Mouse (Mus musculus) left cerebral cortex, postnatal 14 days (tissue): ENCODE measurements at regions not wholly inside any gene's neighbourhood (a gene's known extent, or its start where the extent isn't known, plus 50 kb on each side); places are given as distances from the start of the nearest gene placed in this dataset.
"Not testable (repeated sequence)": the region's sequence is repeated elsewhere in the genome, so short reads cannot be mapped to it uniquely, and the experiment has no call there.

Experiments used
- DNase-seq, 2 experiments: peaks; one replicate each; pipeline ENCODE4 v3.0.0; 2021 to 2022; ENCODE audit warnings: low spot score in 2 of 2, mixed read lengths in 1 of 2
- intact Hi-C: fragments of 180-260 bp; cut with DNase I; formaldehyde crosslinking; loops from one replicate; pipeline ENCODE4 v1.15.1; 2025

DNA sequence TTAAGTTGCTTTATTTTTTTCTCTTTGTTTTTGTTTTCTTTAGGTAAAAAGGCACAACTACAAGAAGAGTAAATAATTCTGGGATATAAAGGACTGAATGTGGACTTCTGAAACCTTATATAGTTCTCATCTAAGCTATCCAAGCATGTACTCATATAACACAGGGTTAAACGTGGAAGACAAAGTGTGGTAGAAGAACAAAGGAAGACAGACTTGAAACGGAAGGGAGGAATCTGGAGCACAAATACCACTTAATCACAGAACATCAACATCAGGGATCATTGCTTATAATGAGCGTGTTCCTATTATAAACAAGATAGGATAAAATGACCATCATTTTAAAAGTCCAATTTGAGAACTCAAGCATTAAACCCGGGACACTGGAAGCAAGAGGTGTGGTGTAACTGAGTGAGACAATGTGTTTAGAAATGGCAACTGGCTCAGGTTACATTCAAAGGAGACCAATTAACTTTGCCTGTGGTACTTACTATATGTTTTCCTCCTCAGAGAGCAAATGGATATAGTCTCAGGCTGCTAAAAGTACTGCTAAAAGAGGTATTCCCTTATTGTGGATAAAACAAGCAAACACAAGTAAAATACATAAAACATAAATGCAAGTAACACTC, 96.1 kb upstream of the Hdgfl1 start:
- no peak for DNase-seq
- intact Hi-C loops = no loop called here

DNA sequence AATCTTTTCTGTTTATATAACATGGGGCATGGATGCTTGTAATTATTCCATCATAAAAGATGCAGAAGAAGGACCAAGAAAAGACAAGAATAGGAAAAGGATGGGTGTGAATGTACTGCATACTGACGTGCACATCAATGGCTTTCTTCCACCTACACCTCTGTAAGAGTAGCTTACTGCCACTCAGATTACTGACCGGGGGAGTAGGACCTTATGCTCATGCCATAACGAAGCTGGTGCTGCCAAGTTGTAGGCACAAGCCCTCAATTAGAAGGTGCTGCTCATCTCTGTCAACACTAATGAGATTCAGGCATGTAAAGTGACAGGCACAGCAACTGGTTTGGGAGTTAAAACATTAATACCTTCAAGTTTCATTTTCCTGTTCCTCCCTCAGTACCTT, 97.8 kb upstream of the Hdgfl1 start:
- intact Hi-C loops = no loop called here
- DNase-seq = no peak

DNA sequence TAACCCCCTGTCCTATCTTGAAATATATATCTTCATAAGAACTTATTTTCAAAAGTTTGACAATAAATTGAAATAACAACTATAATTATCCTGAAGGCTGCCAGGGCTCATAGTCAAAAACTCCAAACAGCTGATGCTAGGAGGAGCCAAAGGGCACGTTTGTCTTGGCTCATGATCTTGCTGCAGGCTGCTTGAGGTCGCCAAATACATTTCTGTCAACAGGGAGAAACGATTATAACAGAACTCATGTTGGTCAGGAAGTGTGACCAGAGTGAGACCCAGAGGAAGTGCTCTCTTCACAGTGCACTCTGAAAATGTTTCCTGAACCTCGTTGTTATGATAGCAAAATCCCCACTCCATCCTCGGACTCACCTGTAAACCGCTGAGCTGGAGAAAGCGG, 140.9 kb upstream of the Prl start:
- no peak for DNase-seq
- intact Hi-C loops = no loop called here

DNA sequence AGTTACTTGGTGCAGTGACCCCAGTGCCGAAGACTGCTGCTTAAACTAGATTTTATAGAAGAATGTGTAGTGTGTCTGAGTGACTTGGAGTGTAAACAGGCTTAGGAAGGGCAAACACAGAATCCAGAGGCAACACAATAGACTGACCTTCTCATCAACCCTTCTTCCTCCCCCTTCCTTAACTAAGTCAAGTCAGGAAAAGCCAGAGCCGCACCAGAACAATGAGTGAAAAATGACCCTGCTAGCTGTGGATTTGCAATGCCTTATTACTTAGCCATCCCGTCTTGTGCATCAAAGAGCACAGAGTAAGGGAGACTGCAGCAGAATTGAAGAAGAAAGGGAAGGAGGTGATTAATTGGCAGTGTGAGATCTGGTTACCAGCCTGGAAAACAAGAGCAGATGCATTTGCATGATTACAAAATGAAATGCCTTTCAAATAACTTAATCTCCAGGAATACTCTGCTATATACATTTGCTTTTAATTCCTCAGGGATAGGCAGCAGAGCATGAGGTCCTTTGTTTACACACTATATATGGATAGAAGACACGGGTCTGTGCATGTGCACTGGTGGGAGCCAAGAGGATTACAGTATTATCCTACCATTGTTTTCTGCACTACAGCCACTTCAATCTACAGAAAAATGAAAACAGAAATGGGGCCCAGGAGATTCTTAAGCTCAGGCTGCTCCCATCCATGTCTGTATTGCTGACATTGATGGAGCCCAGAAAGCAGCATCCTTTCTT, 124.5 kb upstream of the Prl start:
- DNase-seq = no peak
- intact Hi-C loops = no loop called here

DNA sequence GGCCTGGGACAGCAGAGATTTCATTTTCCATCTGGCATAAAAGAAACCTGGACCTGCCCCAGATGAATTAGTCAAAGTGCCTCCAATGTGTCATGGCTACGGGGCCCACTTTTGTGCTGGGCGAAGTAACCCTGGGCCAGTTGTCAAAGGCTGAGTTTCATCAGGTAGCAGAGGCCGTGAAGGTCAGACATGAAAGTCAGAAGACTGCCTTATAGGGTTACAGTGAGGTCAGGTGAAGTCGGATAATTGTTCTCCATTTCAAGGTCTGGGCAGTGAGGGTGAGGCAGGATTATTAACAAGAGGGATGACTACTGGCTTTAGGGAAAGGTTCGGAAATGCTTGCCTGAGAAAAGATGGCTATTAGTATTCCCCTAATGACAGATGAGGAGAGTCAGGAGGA, 123.5 kb upstream of the Prl start:
- DNase-seq = no peak
- intact Hi-C loops = no loop called here

DNA sequence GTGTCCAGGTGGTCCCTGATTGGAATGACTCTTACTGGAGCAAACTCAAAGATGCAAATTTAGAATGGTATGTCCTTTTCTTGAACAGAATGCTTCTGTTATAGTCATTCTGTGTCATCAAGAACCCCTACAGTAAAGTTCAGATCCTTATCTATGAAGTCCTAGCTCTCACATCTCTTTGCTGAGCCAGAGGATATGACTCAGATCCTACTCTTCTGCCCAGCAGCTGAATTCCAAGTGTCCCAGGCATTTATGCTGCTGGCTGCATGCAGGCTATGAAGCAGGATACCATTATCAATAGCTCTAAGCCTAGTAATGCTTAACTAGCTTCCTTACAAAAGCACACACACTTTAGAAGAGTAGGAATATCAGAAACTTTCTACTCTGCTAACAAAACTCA, 116.9 kb upstream of the Prl start:
- intact Hi-C loops = no loop called here
- no peak for DNase-seq

DNA sequence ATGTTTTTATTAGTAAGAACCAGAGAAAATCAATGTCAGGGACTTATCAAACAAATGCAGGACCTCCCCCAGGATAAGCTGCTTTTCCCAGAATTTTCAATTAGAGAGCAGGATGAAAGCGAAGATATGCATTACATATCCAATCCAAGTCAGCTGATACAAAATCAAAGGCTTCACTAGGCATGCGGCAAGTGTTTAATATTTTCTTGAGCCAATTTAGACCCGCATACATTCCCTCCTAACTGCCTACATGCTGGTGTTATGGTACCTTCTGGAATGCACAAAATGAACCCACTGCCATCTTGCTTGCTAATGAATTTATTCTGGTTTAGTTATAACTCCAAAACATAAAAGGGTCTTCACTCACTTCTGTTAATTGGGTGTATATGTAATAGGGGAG, 112.9 kb upstream of the Prl start:
- intact Hi-C loops = no loop called here
- DNase-seq = no peak

GRCm38 (mm10) chr13:26951461-26951860, 105.9 kb upstream of the Prl start:
- intact Hi-C loops = no loop called here
- peak in 1 of 2 experiments; percentile 38 for DNase-seq

DNA sequence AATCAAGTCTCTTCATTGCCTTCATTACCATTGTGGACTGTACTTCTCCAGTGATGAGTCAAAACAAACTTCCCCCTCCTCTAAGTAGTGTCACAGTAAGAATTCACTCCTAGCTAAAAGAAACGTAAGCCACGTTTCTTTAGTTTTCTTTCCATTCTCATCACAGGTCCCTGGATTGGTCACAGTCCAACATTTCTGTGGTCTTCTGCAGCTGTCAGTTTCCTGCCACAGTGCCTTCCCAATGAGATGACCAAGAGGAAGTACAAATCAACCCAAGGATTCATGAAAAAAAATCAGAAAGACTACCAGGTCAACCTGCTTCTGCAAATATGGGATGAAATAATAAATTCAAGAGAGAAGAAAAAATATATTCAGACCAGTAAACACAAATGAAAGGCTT, 103.5 kb upstream of the Prl start:
- intact Hi-C loops = no loop called here
- no peak for DNase-seq

GRCm38 (mm10) chr13:26959534-26960100, 97.8 kb upstream of the Prl start:
- no peak for DNase-seq
- intact Hi-C loops = no loop called here

DNA sequence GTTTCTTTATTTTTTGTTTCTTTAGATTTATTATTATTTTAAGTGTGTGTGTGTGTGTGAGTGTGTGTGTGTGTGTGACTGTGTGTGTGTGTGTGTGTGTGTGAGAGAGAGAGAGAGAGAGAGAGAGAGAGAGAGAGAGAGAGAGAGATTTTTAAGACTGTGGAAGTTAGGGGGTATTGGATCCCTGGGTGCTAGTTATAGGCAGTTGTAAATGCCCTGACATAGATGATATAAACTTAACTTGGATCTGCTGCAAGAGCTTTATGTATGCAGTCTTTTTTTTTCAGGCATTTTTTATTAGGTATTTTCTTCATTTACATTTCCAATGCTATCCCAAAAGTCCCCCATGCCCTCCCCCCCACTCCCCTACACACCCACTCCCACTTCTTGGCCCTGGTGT, 96.8 kb upstream of the Prl start:
- intact Hi-C loops, DNase-seq: not testable (repeated sequence)

- intact Hi-C loops = no loop called here
- no peak for DNase-seq
These were observed 81.3 kb upstream of the Prl start for GRCm38 (mm10) chr13:26976024-26976423.

DNA sequence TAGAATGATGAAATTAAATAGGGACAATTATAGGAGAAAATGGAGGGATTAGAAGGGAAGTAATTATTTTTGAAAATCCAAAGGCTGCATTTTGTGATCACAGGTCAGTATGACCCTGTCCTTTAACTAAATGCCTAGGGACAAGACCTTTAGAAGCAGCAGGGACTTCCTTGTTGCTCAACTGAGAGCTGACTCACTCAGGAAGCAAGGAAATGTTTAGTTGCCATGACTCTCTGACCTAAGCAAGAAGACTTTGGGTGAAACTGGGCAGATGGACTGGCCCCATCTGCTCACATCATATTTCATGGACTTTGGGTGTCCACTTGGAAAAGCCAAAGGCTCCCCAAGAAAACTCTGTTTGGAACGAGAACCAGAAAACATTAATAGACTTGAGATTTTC, 76.9 kb upstream of the Prl start:
- intact Hi-C loops = no loop called here
- DNase-seq = no peak
